Mouse (Mus musculus) splenic B cell, adult 2 months (primary cell): ENCODE results near the gene Ccdc7a.

Experiments
- DNase-seq: peaks from one replicate; pipeline ENCODE4 v3.0.0-alpha.2; 2011; ENCODE audit warnings: low read depth, low spot score
- H3K27me3 ChIP-seq: 2 replicates; pipeline ENCODE4 v1.6.1; 2012; ENCODE audit warnings: mild to moderate bottlenecking, low read length, moderate library complexity, mixed read lengths; ENCODE audit not compliant: control insufficient read depth, poor library complexity, insufficient read depth, severe bottlenecking
- H3K36me3 ChIP-seq: 2 replicates; pipeline ENCODE4 v1.6.1; 2012; ENCODE audit warnings: mild to moderate bottlenecking, low read length, moderate library complexity, mixed read lengths; ENCODE audit not compliant: control insufficient read depth, poor library complexity, insufficient read depth, severe bottlenecking

Gene Ccdc7a

DNA sequence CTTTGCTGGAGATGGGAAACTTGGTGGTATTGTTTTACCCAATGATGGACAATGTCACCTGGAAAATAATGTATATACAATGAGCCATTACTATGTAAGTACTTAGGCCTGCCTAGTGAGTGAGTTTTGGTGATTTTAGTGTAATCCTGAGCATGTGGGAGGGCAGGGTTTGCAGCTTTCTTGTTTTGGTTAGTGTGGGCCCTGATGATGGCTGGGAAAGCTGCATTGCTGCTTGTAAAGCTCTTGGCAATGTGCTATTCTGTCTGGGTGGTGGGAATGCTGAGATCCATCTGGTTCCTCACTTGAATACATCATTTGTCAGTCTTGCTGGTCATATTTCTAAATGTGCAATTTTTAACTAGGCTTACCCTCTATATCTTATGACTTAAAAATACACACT lies 349.1 kb downstream of the Ccdc7a start:
- Histone ChIP-seq H3K27me3 (no peaks in the 10 kb centered on the region), H3K36me3 (peaks cover 4% of the 10 kb centered on the region; the same call in 1 of the 2 replicates)
- DNase-seq = no peak

DNA sequence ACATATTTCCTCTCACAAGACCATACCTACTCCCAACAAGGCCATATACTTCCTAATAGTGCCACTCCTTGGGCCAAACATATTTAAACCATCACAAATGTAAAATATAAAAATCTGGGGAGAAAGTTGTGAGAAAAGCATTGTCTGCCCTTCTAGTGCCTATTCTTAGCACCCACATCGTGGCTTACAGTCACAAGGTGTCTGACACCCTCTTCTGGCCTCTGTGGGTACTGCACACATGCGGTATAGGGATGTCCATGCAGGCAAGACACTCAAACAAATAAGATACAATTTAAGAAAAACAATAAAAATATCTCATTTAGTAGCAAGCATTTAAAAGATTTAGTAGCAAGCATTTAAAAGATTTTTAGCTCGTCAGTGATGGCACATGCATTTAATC lies 356.1 kb downstream of the Ccdc7a start:
- peaks cover 2% of the 10 kb centered on the region; the same call in 1 of the 2 replicates for H3K36me3 ChIP-seq
- no peaks in the 10 kb centered on the region for H3K27me3 ChIP-seq
- DNase-seq = peak; percentile 79

DNA sequence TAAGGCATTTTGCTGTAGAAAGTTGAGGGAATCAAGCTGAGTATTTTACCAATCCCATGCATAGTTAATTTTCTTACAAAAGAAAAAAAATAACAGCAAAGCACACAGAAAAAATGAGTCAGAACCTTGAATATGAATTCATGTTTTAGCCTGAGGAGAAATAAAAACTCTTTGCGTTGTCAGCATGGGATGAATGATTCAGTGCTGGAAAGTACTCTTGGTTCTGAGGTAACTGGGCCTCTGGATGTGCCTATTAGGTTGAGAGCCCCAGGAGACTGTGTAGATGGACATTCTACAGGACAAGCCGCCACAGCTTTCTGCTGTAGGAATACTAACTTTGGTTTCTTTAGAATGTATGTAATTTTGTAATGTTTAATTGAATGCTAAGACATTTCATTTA lies 360.5 kb downstream of the Ccdc7a start:
- H3K27me3 ChIP-seq = no peaks in the 10 kb centered on the region
- DNase-seq = no peak

DNA sequence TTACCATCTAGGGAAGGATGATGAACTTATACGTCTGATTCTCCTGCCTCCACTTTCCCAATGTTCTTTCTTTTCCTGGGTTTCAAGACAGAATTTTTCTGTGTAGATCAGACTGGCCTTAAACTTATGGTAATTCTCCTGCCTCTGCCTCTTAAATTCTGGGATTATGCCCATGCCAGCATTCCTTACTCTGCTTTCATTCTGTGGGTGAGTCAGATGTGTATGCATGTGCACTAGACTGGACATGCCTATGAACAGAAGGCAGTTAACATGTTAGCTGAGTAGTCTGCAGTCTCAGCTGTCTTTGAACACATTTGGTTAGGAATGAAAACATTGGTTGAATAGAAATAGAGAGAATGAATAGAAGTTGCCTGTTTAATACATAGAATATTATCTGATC lies 360.9 kb downstream of the Ccdc7a start:
- H3K36me3 ChIP-seq = no peaks in the 10 kb centered on the region
- DNase-seq = no peak
- H3K27me3 ChIP-seq = no peaks in the 10 kb centered on the region

More for the DNA sequence above, 360.5 kb downstream of the Ccdc7a start:
- no peaks in the 10 kb centered on the region for H3K36me3 ChIP-seq

DNA sequence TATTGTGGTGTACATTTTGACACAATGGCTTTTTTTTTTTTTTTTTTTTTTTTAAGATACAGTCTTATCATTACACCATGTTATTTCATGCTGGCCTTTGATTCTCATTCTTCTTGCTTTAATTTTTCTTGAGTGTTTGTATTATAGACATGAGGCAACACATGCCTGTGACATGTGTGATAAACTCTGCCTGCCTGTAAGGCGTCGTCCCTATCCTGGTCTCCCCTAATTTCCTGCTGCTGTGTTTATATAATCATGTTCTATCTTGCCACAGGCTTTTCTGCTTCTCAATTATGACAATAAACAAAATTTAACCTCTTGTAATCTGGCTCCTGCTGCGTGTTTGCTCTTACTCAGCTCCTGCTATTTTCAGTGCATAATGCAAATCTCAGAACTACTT lies 367.4 kb downstream of the Ccdc7a start:
- no peak for DNase-seq
- Histone ChIP-seq H3K27me3 (no peaks in the 10 kb centered on the region), H3K36me3 (no peaks in the 10 kb centered on the region)

DNA sequence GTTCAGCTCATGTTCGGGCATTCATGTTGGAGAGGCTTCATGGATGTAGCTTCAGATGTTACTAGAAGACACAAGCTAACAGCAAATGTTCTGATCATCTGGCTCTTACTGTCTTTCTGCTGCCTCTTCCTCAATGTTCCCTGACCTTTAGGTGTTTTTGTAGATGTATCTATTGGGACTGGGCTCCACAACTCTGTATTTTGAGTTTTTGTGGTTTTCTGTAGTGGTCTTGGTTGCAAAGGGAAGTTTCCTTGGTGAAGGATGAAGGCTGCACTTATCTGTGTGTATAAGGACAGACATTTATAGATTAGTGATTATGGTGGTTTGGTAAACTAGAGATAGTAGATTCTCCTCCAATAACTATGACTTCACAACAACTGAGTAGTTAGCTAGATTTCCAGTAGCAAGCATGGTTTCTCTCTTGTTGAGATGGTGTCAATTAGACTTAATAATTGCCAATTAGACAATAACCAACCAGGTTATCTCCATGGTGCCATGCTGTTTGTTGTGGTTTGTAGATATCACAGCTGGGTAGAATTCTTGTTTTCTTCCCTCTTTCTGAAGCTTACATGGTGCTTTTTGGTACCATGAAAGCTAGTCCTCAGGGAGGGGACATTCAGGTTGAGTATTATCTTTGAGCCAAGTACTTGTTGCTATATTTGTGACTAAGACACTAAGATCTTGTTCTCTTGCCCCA lies 368.5 kb downstream of the Ccdc7a start:
- no peak for DNase-seq
- H3K36me3 ChIP-seq = no peaks in the 10 kb centered on the region
- H3K27me3 ChIP-seq = no peaks in the 10 kb centered on the region

DNA sequence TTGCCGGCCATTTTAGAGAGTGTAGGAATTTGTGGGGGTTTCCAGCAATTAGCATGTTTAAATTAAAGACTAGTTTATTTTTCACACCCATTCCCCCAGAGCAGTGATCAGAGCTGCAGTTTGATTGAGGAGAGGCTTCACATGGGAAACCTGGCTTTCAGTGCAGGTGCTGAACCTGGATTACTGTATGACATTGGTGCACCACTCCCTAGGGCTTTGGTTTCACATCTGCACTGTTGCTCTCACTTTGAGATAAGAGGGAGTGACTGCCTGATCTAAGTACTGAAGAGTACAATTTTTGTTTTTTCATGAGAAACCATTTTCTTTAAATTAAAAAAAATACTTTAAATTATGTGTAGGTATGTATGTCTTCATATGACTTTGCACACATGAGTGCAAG lies 375.3 kb downstream of the Ccdc7a start:
- H3K36me3 ChIP-seq = no peaks in the 10 kb centered on the region
- H3K27me3 ChIP-seq = no peaks in the 10 kb centered on the region
- DNase-seq = no peak

DNA sequence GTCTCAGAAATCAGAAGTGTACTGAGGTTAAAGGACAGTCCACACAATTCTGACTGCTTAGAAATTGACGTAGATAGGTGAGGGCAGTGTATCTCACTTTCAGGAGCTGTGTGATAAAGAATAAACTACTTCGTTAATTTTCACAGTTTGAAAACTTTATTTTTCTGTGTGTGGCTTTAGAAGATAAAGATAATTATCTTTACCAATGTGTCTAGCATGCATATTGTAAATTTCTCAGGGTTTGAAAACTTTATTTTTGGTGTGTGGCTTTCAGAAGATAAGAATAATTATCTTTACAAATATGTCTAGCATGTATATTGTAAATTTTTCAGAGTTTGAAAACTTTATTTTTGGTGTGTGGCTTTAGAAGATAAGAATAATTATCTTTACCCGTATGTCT lies 376.6 kb downstream of the Ccdc7a start:
- no peak for DNase-seq
- Histone ChIP-seq H3K27me3 (no peaks in the 10 kb centered on the region), H3K36me3 (no peaks in the 10 kb centered on the region)

DNA sequence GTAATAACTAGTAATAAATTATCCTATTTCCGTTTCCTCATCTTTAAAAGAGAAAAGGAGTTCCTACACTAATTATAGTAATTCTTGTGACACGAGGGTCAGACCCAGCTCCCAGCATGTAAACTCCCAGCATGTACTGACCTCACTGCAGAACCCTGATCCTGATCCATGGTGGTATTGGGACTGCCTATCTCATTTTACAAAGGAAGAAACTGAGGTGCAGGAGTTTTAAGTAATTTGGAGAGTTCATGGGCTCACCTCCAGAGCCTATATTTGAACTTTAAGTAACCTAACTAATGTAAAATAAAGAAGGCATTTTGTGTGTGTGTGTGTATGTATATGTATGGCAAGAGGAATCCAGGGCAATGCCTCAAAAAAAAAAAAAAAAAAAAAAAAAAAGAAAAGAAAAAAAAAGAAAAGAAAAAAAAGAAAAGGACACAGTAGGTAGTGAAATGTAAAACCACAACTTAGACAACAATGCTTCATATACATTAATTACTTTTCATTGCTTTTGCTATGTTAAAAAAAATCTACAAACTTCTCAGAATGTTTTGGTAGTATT lies 378.8 kb downstream of the Ccdc7a start:
- no peak for DNase-seq
- no peaks in the 10 kb centered on the region for H3K36me3 ChIP-seq
- H3K27me3 ChIP-seq = no peaks in the 10 kb centered on the region

DNA sequence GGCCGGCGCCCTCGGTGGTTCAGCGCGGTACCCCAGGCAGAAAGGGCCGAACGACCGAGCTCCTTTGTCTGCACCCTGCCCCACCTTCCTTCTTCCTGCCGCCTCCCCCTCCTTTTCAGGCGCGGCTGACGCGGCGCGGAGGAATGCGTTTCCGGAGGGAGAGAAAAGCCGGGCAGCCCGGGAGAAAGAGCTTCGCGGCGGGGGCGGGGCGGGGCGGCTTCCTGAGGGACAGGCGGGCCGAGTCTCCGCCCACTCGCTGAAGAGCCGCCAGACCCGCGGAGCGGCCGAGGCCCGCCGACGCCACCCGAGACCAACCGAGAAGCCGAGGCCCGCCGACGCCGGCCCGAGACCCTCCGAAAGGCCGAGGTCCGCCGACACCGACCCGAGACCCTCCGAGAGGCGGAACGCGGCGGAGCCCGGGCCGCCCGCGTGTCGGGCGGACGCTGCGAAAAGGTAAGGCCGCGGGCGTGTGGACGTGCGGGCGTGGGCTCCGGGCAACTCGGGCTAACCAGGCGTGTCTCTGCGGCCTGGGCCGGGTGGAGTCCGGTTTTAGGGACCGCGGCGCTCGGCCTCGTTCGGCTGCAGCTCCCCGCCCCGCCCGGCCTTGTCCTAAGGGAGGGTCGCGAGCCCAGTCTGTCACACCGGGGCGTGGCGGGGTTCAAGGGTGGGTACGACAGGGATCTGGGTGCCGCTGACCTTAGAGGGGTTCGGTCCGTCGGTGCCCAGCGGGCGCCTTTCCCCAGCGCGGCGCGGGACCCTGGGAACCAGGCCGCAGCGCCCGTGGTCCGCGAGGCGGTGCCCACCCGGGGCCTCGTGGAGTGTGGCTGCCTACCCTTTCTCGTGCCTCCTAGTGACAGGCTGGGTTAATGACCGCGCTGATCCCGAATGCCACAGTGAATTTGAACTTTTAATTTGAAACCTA lies 379.5 kb downstream of the Ccdc7a start, which contains the start of gene Itgb1:
Itgb1 (plus strand) TSS at position 148 of the 922 bp plus-strand sequence.
- no peaks in the 10 kb centered on the region for H3K36me3 ChIP-seq
- DNase-seq = peak; percentile 63
- no peaks in the 10 kb centered on the region for H3K27me3 ChIP-seq

DNA sequence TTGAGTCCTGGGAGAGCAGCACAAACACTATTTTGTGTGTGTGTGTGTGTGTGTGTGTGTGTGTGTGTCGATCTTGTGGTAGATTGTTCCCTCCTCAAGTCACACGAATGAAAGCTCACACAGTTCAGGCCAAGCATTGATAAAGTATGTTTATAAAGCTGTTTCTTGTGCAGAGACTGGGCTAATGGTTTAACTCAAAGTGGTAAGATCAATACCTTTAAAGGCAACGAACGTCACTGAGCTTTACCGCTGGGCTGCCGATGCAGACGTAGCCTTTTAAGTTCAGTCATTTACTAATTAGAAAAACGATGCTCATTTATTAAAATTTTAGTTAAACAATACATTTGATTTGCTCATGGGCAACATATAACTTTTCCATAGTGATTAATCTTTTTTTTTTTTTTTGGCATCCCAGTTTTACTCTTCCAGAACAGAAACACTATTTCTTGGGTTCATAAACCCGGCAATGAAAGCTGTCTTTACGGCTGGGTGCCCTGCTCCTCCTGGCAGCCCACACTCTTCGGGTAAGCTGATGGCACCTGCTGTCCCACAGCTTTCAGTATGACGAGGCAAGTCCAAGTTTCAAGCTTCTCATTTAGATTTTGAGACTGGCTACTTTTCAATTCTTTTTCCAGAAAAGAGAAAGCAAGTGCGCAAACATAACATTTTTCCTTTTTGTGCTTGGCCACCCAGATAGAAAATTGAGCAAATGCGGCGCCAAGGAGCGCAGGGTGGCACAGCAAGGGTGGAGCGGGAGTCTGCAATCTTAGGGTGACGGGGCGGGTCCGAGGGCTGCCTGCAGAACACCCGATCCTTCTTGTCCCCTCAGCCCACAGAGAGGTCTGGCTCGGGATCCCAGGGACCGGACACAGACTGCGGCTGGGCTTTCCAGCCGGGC lies 380.5 kb downstream of the Ccdc7a start:
- peak; percentile 25 for DNase-seq
- Histone ChIP-seq H3K36me3 (no peaks in the 10 kb centered on the region), H3K27me3 (no peaks in the 10 kb centered on the region)
